Mouse (Mus musculus): ENCODE data around the gene Fgf3.

GRCm38 (mm10) chr7:144807036-144807435 is 30.8 kb upstream of the Fgf3 start:
- TF ChIP-seq CTCF (IDR thresholded peaks at IDR 0.05; ENCODE audit: low read depth, low read length), result no peak
- no peak for TF ChIP-seq POLR2A (IDR thresholded peaks at IDR 0.05; ENCODE audit: borderline replicate concordance, low read depth, low read length)

All from bone marrow macrophage, adult 2 months (primary cell).